Mouse (Mus musculus) urinary bladder, adult 18-20 months (tissue): ENCODE data around the gene Sla2.
"Not testable (repeated sequence)": the region's sequence is repeated elsewhere in the genome, so short reads cannot be mapped to it uniquely, and the experiment has no call there.

Experiments
- DNase-seq, 2 experiments: peaks; one replicate each; pipeline ENCODE4 v3.0.0; 2022; ENCODE audit warnings: low spot score in 2 of 2, mixed read lengths in 2 of 2

The Sla2 gene

DNA sequence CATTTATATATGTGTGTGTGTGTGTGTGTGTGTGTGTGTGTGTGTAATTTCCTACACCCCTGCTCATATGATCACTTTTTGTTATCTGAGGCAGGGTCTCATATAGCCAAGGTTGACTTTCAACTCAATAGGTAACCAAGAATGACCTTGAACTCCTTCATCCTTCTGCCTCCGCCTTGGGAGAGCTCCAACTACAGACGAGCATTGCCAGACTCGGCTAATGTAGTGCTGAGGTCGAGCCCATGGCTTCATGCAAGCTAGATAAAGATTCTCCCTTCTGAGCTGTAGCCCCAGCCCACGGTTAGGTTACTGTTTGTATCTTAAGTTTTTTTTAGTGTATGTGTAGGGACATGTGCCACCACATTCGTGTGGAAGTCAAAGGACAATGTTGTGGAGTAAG, 14.9 kb upstream of the Sla2 start:
- no peak for DNase-seq

DNA sequence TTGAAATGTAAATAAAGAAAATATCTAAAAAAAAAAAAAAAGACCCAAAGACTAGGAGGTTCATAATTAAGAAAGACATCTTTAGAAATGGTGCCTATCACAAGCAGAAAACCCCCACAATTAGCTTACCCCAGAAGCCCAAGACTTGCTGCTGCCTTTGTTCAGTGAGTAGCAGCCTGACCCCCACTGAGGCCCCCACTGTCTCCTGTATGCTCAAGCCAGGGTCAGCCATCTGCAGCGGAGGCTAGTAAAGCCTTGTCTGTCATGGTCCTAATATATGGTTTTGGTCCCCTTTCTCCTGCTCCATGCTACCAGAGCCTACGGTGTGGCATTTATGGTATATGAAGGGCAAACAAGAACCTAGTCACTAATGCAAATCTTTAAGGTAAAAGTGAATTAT, 14.4 kb upstream of the Sla2 start:
- DNase-seq = no peak

DNA sequence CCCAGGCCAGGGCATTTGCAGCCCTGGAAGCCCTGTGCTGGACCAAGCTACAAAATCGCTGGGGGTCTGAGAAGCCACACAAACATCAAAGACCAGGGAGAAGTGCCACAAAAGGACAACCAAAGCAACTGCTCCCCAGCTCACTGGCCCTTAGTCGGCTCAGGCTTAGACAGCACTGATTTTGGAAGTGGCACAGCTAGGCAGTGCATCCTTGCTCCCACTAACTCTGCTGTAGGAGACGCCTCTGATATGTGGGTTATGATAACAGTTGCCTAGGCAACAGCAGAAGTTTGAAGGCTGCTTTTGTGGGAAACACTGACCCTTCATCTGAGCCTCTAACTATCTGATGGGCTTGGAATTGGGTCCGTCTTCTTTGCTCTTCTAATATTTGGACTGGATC, 12.2 kb upstream of the Sla2 start:
- no peak for DNase-seq

DNA sequence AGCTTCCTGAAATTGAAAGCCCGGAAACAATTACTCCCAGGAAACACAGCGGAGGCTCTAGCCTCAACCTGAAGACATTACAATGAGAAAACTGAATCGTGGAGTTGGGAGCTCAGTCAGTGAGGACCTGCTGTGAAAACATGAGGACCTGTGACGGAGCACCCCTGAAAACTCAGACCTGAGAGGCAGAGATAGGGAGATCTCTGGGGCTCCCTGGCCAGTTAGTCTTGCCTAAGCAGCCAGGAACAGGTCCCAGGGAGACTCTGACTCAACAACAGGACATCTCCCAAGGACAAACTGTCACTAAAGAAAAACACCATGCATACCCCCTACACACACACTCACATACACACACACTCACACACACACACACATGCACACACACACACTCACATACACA, 11.4 kb upstream of the Sla2 start:
- DNase-seq = no peak

DNA sequence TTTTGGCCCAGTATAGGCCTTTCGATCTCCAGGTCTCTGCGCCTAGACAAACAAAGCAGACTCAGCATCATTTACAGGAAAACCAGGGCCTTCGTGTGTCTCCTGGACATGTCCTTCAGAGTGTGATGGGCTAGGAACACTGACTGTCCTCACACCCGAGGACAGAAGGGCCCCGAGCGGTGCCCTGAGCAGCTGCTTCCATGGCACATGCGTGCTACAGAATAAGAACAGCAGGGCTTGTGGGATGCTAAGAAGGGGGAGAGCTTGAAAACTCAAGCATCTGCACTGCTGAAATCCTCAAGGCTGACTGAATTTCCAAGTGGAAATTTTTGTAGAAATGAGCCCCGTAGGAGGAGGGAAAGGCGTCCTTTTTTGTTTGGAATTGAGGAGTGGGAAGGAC, 10.0 kb upstream of the Sla2 start:
- DNase-seq = no peak

DNA sequence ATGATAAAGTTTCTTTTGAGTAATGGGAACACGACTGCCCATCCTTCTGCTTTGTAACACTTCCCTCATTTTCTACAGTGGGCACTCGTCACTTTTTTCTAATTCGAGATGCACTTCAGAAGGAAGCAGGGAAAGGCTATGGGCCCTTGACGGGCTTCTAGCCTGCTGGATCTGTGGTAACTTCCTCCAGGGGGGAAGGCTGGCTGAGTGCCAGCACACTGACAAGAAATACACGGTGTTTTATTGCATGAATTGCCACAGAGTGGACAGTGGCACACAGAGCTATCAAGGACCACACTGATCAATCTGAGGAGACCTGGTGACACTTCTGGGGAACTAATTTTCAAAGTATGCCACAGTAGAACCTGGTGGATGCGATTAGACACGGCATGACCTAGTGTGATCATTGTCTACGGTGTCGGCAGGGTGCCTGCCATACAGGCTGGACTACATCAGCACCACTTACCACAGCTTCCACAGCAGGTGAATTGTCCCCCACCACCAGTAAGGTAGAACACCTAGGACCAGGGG, 9.5 kb upstream of the Sla2 start:
- no peak for DNase-seq

DNA sequence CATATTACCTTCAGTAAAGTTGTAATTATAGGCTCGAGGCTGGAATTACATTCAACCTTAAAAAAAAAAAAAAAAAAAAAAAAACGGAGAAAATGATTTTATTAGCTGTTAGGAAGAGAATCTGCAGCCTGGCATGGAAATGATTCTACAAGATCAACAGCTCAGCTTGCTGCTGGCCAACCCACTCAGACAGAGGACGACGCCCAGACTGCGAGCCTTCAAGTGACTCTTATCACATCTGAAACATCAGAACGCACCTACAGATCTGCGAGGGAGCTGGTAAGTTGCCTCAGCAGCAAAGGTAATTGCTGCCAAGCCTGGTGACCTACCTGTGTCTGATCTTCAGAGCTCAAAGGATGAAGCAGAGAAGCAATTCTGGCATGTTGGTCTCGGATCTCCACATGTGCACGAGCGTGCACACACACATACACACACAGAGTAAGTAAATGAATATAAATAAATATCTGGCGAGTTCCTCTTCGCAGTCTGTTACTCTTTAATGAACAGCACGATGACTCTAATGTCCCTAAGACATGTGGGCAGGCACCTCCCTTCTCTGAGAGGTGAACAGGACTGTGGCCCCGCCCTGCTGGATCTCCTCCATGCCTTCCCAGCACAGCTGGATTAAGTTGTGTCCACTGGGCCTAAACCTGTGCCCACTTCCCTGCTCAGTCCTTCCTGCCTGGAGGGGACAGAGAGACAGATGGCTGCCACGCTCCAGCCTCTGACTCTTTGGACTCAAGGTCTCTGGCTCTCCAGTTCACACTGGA, 7.7 kb upstream of the Sla2 start:
- no peak for DNase-seq

DNA sequence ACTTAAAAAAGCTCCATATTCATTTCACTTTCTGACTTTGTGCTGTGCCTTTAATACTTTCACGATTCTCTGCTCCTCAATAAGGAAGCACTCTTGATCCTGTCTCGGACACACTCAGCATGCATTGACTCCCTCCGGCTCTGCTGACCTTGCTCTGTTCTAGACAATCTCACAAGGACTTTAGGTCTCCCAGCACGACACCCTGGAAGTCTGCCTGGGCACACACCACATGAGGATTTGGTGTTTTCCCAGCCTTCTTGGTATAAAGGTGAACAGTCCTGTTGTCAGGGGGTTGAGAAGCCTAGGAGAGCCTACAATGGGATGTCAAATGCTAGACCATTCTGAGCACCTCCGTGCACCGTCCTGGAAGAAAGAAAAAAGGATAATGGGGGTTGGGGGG, 5.8 kb upstream of the Sla2 start:
- DNase-seq = no peak

DNA sequence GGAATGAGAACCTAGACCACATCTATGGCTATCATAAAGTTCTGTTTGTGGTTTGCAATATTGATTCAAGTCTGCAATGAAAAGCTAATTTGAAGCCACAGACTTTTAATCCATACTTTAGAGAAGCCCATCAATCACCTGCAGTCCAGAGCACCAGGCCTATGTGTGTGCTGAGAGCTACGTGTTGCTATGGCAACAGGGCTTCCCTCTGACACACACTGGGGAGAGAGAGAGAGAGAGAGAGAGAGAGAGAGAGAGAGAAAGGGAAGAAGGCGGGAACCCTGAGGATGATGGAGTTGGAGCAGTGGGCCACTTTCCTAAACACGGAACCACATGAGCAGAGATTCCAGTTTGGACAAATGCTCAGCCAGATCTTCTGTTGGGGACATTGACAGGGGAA, 5.2 kb upstream of the Sla2 start:
- DNase-seq = no peak

DNA sequence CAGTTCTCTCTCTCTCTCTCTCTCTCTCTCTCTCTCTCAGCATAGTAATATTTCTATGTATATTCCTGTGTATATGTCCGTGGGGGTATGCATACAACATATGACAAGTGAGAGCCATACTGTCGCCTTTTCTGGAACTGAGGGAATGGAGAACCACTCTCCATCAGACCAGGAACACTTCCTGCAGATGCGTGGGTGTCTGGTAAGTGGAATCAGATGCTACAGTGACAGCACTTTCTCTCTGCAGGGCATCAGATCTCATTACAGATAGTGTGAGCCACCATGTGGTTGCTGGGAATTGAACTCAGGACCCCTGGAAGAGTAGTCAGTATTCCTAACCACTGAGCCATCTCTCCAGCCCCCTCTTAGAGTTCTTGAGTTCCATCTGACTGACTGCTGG, 1.5 kb upstream of the Sla2 start:
- no peak for DNase-seq

DNA sequence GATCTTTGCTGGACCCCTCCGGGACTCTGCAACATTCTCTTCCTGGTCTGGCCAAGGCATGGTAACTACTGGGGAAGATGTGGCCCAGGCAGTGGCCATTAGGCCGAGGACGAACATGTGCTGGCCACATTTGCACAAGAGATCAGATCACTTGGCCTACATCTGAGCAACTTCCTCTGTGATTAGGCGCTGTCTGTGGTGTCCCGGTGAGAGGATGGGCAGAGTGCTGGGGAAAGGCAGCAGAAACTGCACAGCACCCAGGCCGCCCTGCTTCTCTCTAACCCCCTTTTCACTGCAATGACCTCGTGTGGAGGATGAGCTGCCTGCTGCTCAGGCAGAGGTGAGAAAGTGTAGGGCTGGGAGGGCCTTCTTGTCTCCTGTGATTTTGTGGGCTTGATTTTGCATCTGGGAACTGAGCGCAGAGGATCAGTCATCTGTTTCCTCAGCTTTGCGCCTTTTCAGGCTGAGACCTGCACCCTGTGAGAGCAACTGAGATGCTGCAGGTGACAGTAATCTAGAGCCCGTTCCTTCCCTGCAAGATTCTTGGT, 834 bp downstream of the Sla2 start:
- DNase-seq = no peak

DNA sequence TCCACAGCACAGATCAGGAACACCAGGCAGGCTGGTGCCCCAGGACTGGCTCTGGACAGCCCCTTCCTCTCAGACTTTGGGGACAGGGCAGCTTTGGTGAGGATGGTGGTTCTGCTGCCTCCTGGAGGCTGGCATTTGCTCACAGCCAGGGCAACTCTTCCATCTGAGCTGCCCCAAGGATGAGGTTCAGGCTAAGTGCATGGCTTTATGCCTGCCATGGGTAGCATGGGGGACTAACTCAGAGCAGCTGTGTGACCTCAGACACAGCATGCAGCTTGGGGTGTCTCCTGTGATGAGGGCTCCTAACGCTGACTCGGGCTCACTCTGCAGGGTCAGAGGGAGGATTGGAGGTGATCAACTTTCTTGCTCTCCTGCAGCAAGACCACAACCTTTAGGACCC, 1.3 kb downstream of the Sla2 start:
- DNase-seq = not testable (repeated sequence)

DNA sequence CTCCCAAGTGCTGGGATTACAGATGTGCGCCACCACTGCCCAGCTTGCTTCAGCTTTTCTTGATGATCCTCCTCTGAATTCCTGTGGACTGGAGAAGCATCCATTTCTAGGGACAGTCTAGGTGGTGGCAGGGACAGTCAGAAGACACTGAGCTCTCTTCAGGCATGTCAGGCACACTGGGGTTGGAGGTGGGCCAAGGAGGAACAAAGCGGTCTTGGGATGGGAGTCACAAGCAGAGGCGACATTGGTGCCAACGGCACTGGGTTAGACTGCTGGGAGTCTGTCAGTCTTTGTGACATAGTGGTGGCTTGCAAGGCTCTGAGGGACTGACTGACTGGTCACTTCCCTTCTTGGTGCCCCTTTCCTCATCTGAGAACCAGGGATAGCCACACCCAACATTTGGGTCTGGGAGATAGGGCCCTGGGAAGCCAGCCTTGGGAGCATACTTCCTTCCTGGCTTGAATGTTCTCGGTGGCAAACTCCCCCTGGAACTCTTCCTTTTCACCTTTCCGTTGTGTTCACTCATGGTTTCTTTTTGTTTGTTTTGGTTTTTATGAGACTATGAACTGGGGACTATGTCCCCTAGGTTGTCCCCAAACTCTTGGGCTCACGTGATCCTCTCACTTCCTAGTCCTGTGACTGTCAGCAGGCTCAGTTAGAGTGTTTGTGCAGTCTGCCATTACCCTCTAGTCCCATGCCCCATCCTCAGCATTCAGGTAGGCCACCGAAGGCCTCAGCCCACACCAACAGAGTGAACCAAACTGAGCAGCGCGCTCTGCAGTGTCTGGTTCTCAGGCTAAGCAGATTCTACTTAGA, 2.4 kb downstream of the Sla2 start:
- no peak for DNase-seq

DNA sequence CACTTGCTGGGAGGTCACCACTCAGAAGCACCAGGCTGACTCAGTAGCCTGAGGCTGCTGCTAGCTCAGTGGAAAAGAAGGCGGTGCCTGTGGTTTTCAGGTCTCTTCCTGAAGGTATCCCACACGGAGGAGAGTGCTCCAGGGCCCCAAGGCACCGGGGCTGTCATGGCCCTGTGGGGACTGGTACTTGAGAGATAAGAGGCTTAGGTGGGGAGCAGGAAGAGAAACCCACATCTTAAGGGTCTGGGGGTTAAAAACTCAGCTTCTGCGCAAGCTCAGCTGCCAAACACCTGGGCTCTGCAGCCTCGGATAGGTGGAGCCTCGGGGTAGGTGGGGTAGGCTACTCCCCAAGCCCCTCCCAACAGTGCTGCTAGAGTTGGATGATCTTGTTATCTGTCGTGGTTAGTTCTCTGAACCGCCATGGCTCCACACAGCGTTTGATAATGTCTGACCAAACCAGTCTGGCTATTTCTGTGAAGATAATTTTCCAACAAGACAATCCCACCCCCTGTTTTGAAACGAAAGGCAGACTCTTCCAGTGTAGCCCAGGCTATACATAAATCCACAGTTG, 4.5 kb downstream of the Sla2 start:
- DNase-seq = no peak

DNA sequence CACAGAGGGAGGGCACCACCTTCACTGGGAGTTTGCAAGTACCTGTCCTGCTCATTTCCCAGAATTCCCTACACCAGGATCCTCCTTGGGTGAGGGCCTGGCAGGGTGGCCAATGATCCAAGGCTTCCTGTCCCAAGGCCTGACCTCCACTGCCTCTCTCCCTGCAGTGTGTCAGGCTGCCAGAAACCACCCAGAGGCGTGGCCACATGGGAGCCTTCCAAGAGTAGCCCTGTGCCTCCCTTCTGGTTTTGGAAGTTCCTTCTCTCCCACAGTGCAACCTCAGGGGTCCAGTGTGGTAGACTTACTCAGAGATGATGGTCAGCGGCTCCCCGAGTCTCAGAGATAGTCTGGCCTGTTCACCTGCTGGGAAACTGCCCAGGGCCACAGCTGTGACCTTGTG, 7.5 kb downstream of the Sla2 start:
- DNase-seq = no peak

DNA sequence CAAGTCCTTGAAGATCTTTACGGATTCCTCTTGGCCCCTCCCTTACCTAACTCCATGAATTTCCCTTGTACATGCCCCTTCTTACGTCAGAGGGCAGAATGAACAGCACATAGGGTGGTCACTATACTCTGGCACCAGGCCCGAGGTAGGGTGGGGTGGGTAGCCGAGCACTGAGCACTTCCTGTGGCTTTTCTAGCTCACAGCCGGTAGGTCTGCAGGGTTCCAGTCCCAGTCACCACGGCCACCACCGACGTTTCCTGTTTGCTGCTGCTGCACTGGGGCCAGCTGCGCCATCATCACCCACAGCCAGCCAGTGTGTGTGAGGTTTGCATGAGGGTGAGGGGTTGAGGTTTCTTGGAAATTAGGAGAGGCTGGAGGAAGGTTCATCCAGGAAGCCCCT, 9.3 kb downstream of the Sla2 start:
- no peak for DNase-seq

DNA sequence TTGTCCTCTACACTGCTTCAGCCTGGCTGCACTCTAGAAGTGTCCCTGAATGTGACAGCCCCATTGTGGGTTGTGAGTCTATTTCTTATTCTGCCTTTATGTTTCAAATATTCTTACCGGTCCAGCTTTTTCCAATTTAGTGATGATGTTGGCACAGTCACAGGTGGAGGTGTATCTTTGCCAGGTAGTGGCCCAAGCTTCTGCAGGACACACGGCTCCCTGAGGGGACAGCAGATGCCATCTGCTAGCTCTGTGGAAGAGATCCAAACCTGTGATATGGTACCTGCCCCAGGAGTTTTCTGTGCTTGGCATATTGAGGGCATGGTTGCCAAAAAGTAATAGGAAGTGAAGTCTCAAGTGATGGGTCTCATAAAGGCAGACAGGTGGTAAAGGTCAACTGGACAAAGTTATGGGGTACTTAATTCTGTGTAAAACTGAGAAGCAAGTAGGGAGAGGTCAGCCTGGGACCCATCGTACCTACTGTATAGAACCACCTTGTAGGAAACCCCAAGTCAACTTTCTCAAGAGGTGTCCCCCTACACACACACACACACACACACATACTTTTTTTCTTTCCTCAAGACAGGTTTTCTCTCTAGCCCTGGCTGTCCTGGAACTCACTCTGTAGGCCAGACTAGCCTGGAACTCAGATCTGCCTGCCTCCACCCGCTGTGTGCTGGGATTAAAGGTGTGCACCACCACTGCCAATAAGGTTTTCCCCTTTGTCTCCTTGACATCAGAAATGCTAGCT, 12.1 kb downstream of the Sla2 start:
- no peak for DNase-seq

DNA sequence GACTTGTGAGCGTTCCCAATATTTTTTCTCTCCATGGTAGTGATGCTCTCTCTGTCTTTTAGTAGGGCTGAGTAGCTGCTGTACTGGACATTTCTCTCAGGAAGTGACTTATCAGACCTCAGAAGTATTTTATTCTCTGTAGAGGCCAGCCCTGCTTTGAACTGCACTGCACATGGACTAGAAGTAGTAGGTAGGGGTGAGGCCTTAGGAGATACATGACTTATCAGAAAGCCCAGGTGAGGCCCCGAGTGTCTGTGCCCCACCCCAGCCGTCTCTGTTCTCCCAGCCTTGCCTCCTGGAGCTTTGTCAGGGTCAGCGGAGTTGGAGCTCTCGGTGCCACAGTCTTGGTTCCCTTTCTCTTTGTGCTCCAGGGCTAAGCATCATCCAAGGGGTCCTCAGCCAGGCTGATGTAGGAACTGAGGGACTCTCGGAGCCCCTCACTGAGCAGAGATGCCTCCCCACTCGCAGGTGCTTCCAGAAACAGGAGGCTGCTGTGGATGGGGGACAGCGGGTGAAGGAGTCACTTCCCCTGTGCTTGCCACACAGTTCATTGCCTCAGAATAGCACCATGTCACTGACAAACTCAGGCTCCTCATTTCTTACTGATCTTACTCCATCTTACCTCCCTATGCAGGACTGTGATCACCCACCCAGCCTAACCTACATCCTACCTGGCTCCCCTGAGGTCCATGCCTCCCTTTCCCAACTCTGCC, 12.8 kb downstream of the Sla2 start:
- DNase-seq = no peak

DNA sequence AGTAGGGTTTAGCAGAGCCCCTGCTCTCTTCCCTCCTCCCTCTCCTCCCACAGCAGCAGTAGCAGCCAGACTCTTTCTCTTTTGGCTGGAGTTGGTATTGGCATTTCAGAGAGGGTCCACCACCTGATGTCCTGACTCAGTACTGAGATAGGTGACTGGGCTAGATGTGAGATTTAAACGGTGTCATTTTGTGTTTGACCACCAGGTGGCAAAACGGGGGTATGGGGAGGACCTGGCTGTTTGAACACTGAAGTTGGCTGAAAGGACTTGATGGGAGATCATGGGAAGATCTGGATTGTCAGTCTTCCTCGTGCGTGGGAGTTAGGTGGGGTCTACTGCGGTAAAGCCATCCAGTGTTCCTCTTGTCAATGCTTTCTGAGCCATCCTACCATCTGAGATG, 13.4 kb downstream of the Sla2 start:
- DNase-seq = no peak

DNA sequence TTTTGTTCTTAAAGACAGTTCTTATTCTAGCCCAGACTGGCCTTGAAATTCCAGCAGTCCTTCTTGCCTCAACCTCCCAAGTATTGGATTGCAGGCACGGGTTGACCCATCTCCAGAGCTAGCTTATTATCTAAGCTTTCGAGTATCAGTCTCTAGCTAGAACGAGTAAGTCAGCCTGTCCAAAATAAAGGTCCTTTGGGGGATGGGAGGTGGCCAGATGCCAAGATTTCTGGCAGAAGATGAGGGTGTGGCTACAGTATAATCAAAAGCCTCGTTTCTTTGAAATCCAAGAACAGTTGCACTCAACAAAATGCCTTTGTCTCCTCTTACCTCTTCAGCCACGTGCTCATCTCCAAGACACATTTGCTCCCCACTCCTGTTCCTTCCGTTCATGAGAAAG, 16.5 kb downstream of the Sla2 start:
- DNase-seq = no peak

DNA sequence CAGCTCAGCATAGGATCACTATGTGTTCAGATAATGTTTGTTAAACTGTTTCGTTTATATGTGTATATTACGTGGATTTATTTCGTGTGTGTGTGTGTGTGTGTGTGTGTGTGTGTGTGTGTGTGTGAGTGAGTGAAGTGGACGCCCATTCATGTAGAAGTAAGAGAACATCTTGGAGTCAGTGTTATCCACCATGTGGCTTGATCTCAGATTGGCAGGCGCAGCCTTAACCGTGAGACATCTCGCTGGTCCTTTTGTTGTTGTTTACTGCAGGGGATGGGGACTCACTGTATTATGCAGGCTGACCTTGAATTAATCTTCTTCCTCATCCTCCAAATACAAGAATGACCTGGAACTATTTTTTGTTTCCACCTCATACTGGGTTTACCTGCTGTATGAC, 17.4 kb downstream of the Sla2 start:
- no peak for DNase-seq
